Mouse (Mus musculus): ENCODE results near the gene Cyth2.

- TF ChIP-seq CTCF (IDR thresholded peaks at IDR 0.05; ENCODE audit: low read depth) (no peak), EP300 (IDR thresholded peaks at IDR 0.05; ENCODE audit: low read depth) (no peak)
These were observed 46.9 kb downstream of the Cyth2 start for GRCm38 (mm10) chr7:45767500-45767899.

Measured in liver, postnatal 0 days (tissue).